In the genomic region with DNA sequence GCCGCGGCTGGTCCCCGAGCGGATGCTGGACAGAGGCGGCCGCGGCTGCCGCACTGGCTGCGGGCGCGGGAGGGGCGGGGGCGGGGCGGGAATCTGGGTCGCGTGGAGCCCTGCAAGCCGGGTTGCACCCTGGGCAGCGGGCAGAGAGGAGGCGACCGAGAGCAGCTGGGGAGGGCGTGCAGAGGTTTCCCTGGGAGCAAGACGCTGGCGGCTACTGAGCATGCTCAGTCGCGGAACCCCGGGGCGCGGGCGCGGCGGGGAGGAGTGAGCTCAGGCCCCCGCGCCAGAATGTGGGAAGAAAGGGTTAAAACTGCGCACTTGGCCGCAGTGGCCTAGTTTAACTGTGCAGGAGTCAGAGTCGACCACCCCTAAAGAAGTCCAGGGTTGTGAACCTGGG, we compare ENCODE assay signal across 9 mouse cellular contexts. TPM values are rescaled to one million over a fixed set of nuclear protein-coding genes. Genes with fewer than 3 reads are reported as not detected.
DNase-seq lines count a peak whose midpoint lies in the region; ATAC-seq and TF ChIP-seq lines count a peak whose summit lies in the region.
"Had no signal": no experiment of that assay in that cellular context is flagged by ENCODE, and none has a peak within 500 bp of the region (broad histone marks: within the 10 kb centered on the region; RNA-seq: fewer than 3 reads in every experiment).

A gene (minus strand): TSS at position 180 of the 397 bp plus-strand sequence.

- H3K9me3 ChIP-seq in heart, embryonic 16.5 days (replicated peaks; ENCODE audit: control insufficient read depth, low read length) = no peaks in the 10 kb centered on the region
- no peaks in the 10 kb centered on the region for H3K9me3 ChIP-seq in liver, postnatal 0 days (ENCODE audit: low read length)

- ATAC-seq in heart, embryonic 16.5 days (replicated peaks; ENCODE audit: extremely low read depth, insufficient read depth, low FRiP score) = peak; percentile 52
- ATAC-seq in liver, postnatal 0 days = no peak

- peak within 1 kb of the TSS; percentile 92 for H3K4me3 ChIP-seq in cortical plate, adult 2 months (ENCODE audit: insufficient read depth, low read length)
- H3K4me3 ChIP-seq in heart, embryonic 16.5 days (ENCODE audit: low read length) = peak within 1 kb of the TSS; percentile 52
- H3K4me3 ChIP-seq in liver, postnatal 0 days (ENCODE audit: low read depth, low read length) = peak within 1 kb of the TSS; percentile 33

- peak within 1 kb of the TSS; percentile 86 for H3K4me2 ChIP-seq in heart, embryonic 16.5 days (ENCODE audit: low read depth, low read length)
- peak within 1 kb of the TSS; percentile 58 for H3K4me2 ChIP-seq in liver, postnatal 0 days (ENCODE audit: low read depth, low read length)

- TF ChIP-seq CTCF in cortical plate, adult 2 months (IDR thresholded peaks at IDR 0.05; ENCODE audit: extremely low read depth, insufficient read depth, low read length) = no peak
- no peak for TF ChIP-seq CTCF in liver, postnatal 0 days (IDR thresholded peaks at IDR 0.05; ENCODE audit: low read depth)

- TF ChIP-seq POLR2A in cortical plate, adult 2 months (IDR thresholded peaks at IDR 0.05; ENCODE audit: extremely low read depth, insufficient read depth, low read length) = peak; percentile 63; the same call in 1 of the 2 replicates

- H3K4me1 ChIP-seq in cortical plate, adult 2 months (ENCODE audit: control insufficient read depth, insufficient read depth, low read length) = 0 out of 2 replicates have a peak, but pooled peaks cover 2% of the 10 kb centered on the region
- no peaks in the 10 kb centered on the region for H3K4me1 ChIP-seq in heart, embryonic 16.5 days (ENCODE audit: control insufficient read depth, insufficient read depth, low read length)
- no peaks in the 10 kb centered on the region for H3K4me1 ChIP-seq in liver, postnatal 0 days (ENCODE audit: insufficient read depth)

- WGBS in heart, embryonic 16.5 days = 0% methylated on average over 36 of the region's 36 CpGs
- WGBS in liver, postnatal 0 days (ENCODE audit: insufficient replicate concordance) = under 1% methylated on average over 36 of the region's 36 CpGs

- H3K27ac ChIP-seq in cortical plate, adult 2 months (ENCODE audit: insufficient read depth, low read length) = peak within 1 kb of the TSS; percentile 91
- no peak within 1 kb of the TSS for H3K27ac ChIP-seq in heart, embryonic 16.5 days (ENCODE audit: low read length)
- H3K27ac ChIP-seq in liver, postnatal 0 days (ENCODE audit: low read depth) = no peak within 1 kb of the TSS

- H3K27me3 ChIP-seq in heart, embryonic 16.5 days (ENCODE audit: control insufficient read depth, insufficient read depth, low read length) = peaks cover 40% of the 10 kb centered on the region
- peaks cover 34% of the 10 kb centered on the region for H3K27me3 ChIP-seq in liver, postnatal 0 days (ENCODE audit: insufficient read depth, low read length)

- H3K36me3 ChIP-seq in heart, embryonic 16.5 days (ENCODE audit: control insufficient read depth, insufficient read depth) = no peaks in the 10 kb centered on the region
- H3K36me3 ChIP-seq in liver, postnatal 0 days (replicated peaks; ENCODE audit: insufficient read depth, low read length) = no peaks in the 10 kb centered on the region

- DNase-seq in thymus, postnatal 4 days = peak; percentile 33
- DNase-seq in thymus, postnatal 0 days (ENCODE audit: low spot score) = no peak
- DNase-seq in layer of hippocampus, adult 8-10 months (ENCODE audit: low spot score in 2 of 2) = peak; percentile 56 to 72
- DNase-seq in liver, postnatal 0 days = peak; percentile 29
- peak; percentile 77 to 80 for DNase-seq in right cerebral cortex, adult 2 months (ENCODE audit: low spot score in 2 of 2)
- DNase-seq in T-cell, adult 2 months (ENCODE audit: low spot score) = no peak

- peak within 1 kb of the TSS; percentile 12; the same call in 1 of the 2 replicates for H3K9ac ChIP-seq in heart, embryonic 16.5 days (ENCODE audit: low read length)
- H3K9ac ChIP-seq in liver, postnatal 0 days (replicated peaks) = no peak within 1 kb of the TSS

- no peak for TF ChIP-seq EP300 in liver, postnatal 0 days (IDR thresholded peaks at IDR 0.05; ENCODE audit: low read depth)

RNA-seq across cellular contexts. Expression of the gene that starts here (rescaled TPM):
- 0.09 and 0.16 TPM in 2 replicates for polyA plus RNA-seq in thymus, postnatal 0 days (2015; fragmentation: Nextera tagmentation; extraction: Ambion mirVana)
- 163 and 167 TPM in 2 replicates for polyA plus RNA-seq in cortical plate, adult 2 months (2012; rRNA removed)
- 0.18 and 0.22 TPM in 2 replicates for polyA plus RNA-seq in heart, embryonic 16.5 days (2015; fragmentation: Nextera tagmentation; extraction: Ambion mirVana)
- 100 to 1,000 TPM; 205 to 236 (median 228) TPM for total RNA-seq in layer of hippocampus, adult 8-10 months (2022)
- polyA plus RNA-seq in liver, postnatal 0 days (2015; fragmentation: Nextera tagmentation; extraction: Ambion mirVana) = 0.06 and 0.13 TPM in 2 replicates
- polyA plus RNA-seq: spleen, adult 2 months had no signal

Comparison
In these comparisons a context has a peak if more than half of its experiments do, and no peak if none do; other contexts are left out.
1. RNA of the gene that starts here (polyA plus RNA-seq): 163 to 167 TPM in cortical plate, adult 2 months; 0.18 to 0.22 TPM in heart, embryonic 16.5 days, 0.09 to 0.16 TPM in thymus, postnatal 0 days and 0.06 to 0.13 TPM in liver, postnatal 0 days; every median in the first group is over 100 times any median in the second.
2. DNase-seq: peak in thymus, postnatal 4 days (single experiment), layer of hippocampus, adult 8-10 months (2 of 2) and right cerebral cortex, adult 2 months (2 of 2); none in thymus, postnatal 0 days (single experiment) and T-cell, adult 2 months (single experiment).
3. Peak in ATAC-seq, H3K4me3 ChIP-seq, H3K9ac ChIP-seq and H3K4me2 ChIP-seq in heart, embryonic 16.5 days; RNA of the gene not detected or under 1 TPM.
4. Peak in DNase-seq, H3K4me3 ChIP-seq and H3K4me2 ChIP-seq in liver, postnatal 0 days; RNA of the gene not detected or under 1 TPM.
5. H3K4me3 ChIP-seq: peak in every context shown above with its lines; median percentile 92 in cortical plate, adult 2 months; 52 in heart, embryonic 16.5 days; 33 in liver, postnatal 0 days.